ENCODE assay signal across 13 mouse cellular contexts in the genomic region with DNA sequence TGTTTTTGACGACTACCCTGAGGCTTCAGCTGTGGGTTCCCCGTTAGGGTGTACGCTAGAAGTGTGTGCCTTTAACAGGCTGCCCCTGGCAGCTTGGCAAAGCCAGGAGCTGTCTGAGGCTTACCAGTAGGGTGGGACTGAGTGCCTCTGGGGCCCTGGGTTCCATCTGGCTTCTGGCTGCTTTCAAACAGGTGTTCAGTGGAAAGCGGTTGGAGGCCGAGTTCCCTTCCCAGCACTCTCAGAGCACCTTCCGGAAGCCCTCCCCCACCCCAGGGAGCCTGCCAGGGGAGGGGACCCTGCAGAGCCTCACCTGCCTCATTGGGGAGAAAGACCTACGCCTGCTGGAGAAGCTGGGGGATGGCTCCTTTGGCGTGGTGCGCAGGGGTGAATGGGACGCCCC. TPM values are rescaled to one million over a fixed set of nuclear protein-coding genes. Genes with fewer than 3 reads are reported as not detected.
DNase-seq lines count a peak whose midpoint lies in the region; ATAC-seq lines count a peak whose summit lies in the region.
"Had no signal": no experiment of that assay in that cellular context is flagged by ENCODE, and none has a peak within 500 bp of the region (broad histone marks: within the 10 kb centered on the region; RNA-seq: fewer than 3 reads in every experiment).

No protein-coding gene starts in this region.

- no peaks in the 10 kb centered on the region for H3K9me3 ChIP-seq in forebrain, embryonic 13.5 days (replicated peaks)
- no peaks in the 10 kb centered on the region for H3K9me3 ChIP-seq in forebrain, embryonic 12.5 days
- H3K9me3 ChIP-seq in liver, embryonic 11.5 days (ENCODE audit: control insufficient read depth, low read length) = no peaks in the 10 kb centered on the region
- no peaks in the 10 kb centered on the region for H3K9me3 ChIP-seq in limb, embryonic 10.5 days (replicated peaks)

- WGBS in forebrain, embryonic 13.5 days = 66% methylated on average over 10 of the region's 10 CpGs
- WGBS in forebrain, embryonic 12.5 days = 73% methylated on average over 10 of the region's 10 CpGs
- 80% methylated on average over 10 of the region's 10 CpGs for WGBS in liver, embryonic 11.5 days
- WGBS in limb, embryonic 10.5 days = 73% methylated on average over 10 of the region's 10 CpGs

- no peak overlapping the region for H3K9ac ChIP-seq in forebrain, embryonic 13.5 days
- no peak overlapping the region for H3K9ac ChIP-seq in forebrain, embryonic 12.5 days
- no peak overlapping the region for H3K9ac ChIP-seq in liver, embryonic 11.5 days (ENCODE audit: low read depth, low read length)

- no peak overlapping the region for H3K4me2 ChIP-seq in forebrain, embryonic 13.5 days
- no peak overlapping the region for H3K4me2 ChIP-seq in forebrain, embryonic 12.5 days
- no peak overlapping the region for H3K4me2 ChIP-seq in liver, embryonic 11.5 days

- peak overlapping the region; percentile 28 for H3K27ac ChIP-seq in forebrain, embryonic 13.5 days
- no peak overlapping the region for H3K27ac ChIP-seq in forebrain, embryonic 12.5 days
- peak overlapping the region; percentile 94; the same call in 1 of the 2 replicates for H3K27ac ChIP-seq in liver, embryonic 11.5 days (ENCODE audit: low read depth, low read length)
- H3K27ac ChIP-seq in limb, embryonic 10.5 days = peak overlapping the region; percentile 53

- no peaks in the 10 kb centered on the region for H3K27me3 ChIP-seq in forebrain, embryonic 13.5 days
- no peaks in the 10 kb centered on the region for H3K27me3 ChIP-seq in forebrain, embryonic 12.5 days
- no peaks in the 10 kb centered on the region for H3K27me3 ChIP-seq in liver, embryonic 11.5 days (replicated peaks; ENCODE audit: control insufficient read depth, insufficient read depth, low read length)
- no peaks in the 10 kb centered on the region for H3K27me3 ChIP-seq in limb, embryonic 10.5 days (ENCODE audit: low read depth, poor library complexity, severe bottlenecking)

- ATAC-seq in forebrain, embryonic 13.5 days = no peak
- no peak for ATAC-seq in forebrain, embryonic 12.5 days (ENCODE audit: low FRiP score)
- ATAC-seq in liver, embryonic 11.5 days (replicated peaks; ENCODE audit: low FRiP score) = no peak
- ATAC-seq: forebrain, embryonic 16.5 days; intestine, embryonic 16.5 days had no signal

- H3K4me3 ChIP-seq in forebrain, embryonic 13.5 days = no peak overlapping the region
- no peak overlapping the region for H3K4me3 ChIP-seq in forebrain, embryonic 12.5 days (replicated peaks)
- H3K4me3 ChIP-seq in liver, embryonic 11.5 days (ENCODE audit: low read depth, low read length) = no peak overlapping the region
- H3K4me3 ChIP-seq in limb, embryonic 10.5 days = no peak overlapping the region

- no peak for DNase-seq in liver, embryonic 11.5 days (ENCODE audit: low spot score)
- DNase-seq in liver = no peak
- no peak for DNase-seq in limb, embryonic 10.5 days (ENCODE audit: low spot score)
- DNase-seq in thymus, postnatal 14 days = peak; percentile 89
- no peak for DNase-seq in adrenal gland, postnatal 10 days
- no peak for DNase-seq in kidney, adult 11 months
- DNase-seq: adrenal gland, adult 8-10 months; cerebellum, adult 11 months; embryo, embryonic 11 days had no signal

- peaks cover 42% of the 10 kb centered on the region for H3K4me1 ChIP-seq in forebrain, embryonic 13.5 days
- peaks cover 34% of the 10 kb centered on the region for H3K4me1 ChIP-seq in forebrain, embryonic 12.5 days
- H3K4me1 ChIP-seq in liver, embryonic 11.5 days (replicated peaks; ENCODE audit: control insufficient read depth, insufficient read depth, low read length) = peaks cover 78% of the 10 kb centered on the region
- H3K4me1 ChIP-seq in limb, embryonic 10.5 days = peaks cover 21% of the 10 kb centered on the region

- peaks cover 59% of the 10 kb centered on the region for H3K36me3 ChIP-seq in forebrain, embryonic 13.5 days (ENCODE audit: poor library complexity, severe bottlenecking)
- peaks cover 36% of the 10 kb centered on the region for H3K36me3 ChIP-seq in forebrain, embryonic 12.5 days (replicated peaks)
- H3K36me3 ChIP-seq in liver, embryonic 11.5 days (ENCODE audit: control insufficient read depth, insufficient read depth, low read length) = peaks cover 14% of the 10 kb centered on the region
- peaks cover 68% of the 10 kb centered on the region for H3K36me3 ChIP-seq in limb, embryonic 10.5 days

RNA-seq across cellular contexts. Expression of a gene that starts 24.4 kb away (rescaled TPM):
- polyA plus RNA-seq in forebrain, embryonic 13.5 days (2015; fragmentation: Nextera tagmentation; extraction: Ambion mirVana) = 14.6 TPM in 2 replicates
- polyA plus RNA-seq in forebrain, embryonic 12.5 days (2016; fragmentation: Nextera tagmentation; extraction: Ambion mirVana) = 13.9 and 14.2 TPM in 2 replicates
- polyA plus RNA-seq in liver, embryonic 11.5 days (2014; fragmentation: Nextera tagmentation; extraction: Ambion mirVana) = 10.8 and 11.6 TPM in 2 replicates
- polyA plus RNA-seq in limb, embryonic 10.5 days (2016; fragmentation: Nextera tagmentation; extraction: Ambion mirVana) = 11.2 and 12.0 TPM in 2 replicates
- 10 to 100 TPM; 45.1 to 85.2 TPM for total RNA-seq in adrenal gland, postnatal 10 days (2021)

RNA-seq across cellular contexts. Expression of a gene that starts 59.3 kb away (rescaled TPM):
- 32.0 and 42.1 TPM in 2 replicates for polyA plus RNA-seq in forebrain, embryonic 13.5 days (2015; fragmentation: Nextera tagmentation; extraction: Ambion mirVana)
- 59.2 and 65.4 TPM in 2 replicates for polyA plus RNA-seq in forebrain, embryonic 12.5 days (2016; fragmentation: Nextera tagmentation; extraction: Ambion mirVana)
- polyA plus RNA-seq in liver, embryonic 11.5 days (2014; fragmentation: Nextera tagmentation; extraction: Ambion mirVana) = 220 and 245 TPM in 2 replicates
- 55.9 and 56.9 TPM in 2 replicates for polyA plus RNA-seq in limb, embryonic 10.5 days (2016; fragmentation: Nextera tagmentation; extraction: Ambion mirVana)
- 100 to 1,000 TPM; 138 to 212 TPM for total RNA-seq in adrenal gland, postnatal 10 days (2021)
